Mouse (Mus musculus) spleen, postnatal 4 days (tissue): ENCODE measurements around the gene Slc35f6.
A peak's percentile ranks its signal among the peaks of the same experiment; 100 is the strongest.
"Not testable (repeated sequence)": the region's sequence is repeated elsewhere in the genome, so short reads cannot be mapped to it uniquely, and the experiment has no call there.

Experiments
- DNase-seq, 2 experiments: peaks; one replicate each; pipeline ENCODE4 v3.0.0; 2022; ENCODE audit warnings: low spot score in 2 of 2

The Slc35f6 gene

GRCm38 (mm10) chr5:30655526-30656195, 7.9 kb downstream of the Slc35f6 start:
- peak in 1 of 2 experiments; percentile 59 for DNase-seq

- DNase-seq, result no peak
Measured at GRCm38 (mm10) chr5:30659042-30659441, 11.3 kb downstream of the Slc35f6 start.

- DNase-seq, result no peak
Measured at GRCm38 (mm10) chr5:30660278-30660677, 12.5 kb downstream of the Slc35f6 start.

- no peak for DNase-seq
Measured at GRCm38 (mm10) chr5:30660813-30661212, 13.1 kb downstream of the Slc35f6 start.

- DNase-seq, result no peak
Measured at GRCm38 (mm10) chr5:30665360-30665759, 17.6 kb downstream of the Slc35f6 start.

- no peak for DNase-seq
Measured at GRCm38 (mm10) chr5:30665968-30666367, 18.2 kb downstream of the Slc35f6 start.

- DNase-seq, result peak; percentile 90
Measured at GRCm38 (mm10) chr5:30666391-30667195, 18.9 kb downstream of the Slc35f6 start, which contains the start of gene Cenpa. TSS of gene Cenpa (plus strand) at chr5:30666777.

GRCm38 (mm10) chr5:30667215-30667614, 19.5 kb downstream of the Slc35f6 start:
- DNase-seq, result peak in 1 of 2 experiments; percentile 65

- DNase-seq, result no peak
Measured at GRCm38 (mm10) chr5:30667686-30668085, 20.0 kb downstream of the Slc35f6 start.

- DNase-seq, result no peak
Measured at GRCm38 (mm10) chr5:30668637-30669495, 21.1 kb downstream of the Slc35f6 start.

GRCm38 (mm10) chr5:30669496-30669830, 21.7 kb downstream of the Slc35f6 start:
- DNase-seq, result no peak

GRCm38 (mm10) chr5:30670091-30670490, 22.4 kb downstream of the Slc35f6 start:
- no peak for DNase-seq

GRCm38 (mm10) chr5:30674001-30674400, 26.3 kb downstream of the Slc35f6 start:
- no peak for DNase-seq

GRCm38 (mm10) chr5:30676800-30677199, 29.1 kb downstream of the Slc35f6 start:
- no peak for DNase-seq

GRCm38 (mm10) chr5:30678069-30678468, 30.3 kb downstream of the Slc35f6 start:
- DNase-seq, result not testable (repeated sequence)

- no peak for DNase-seq
Measured at GRCm38 (mm10) chr5:30678722-30679296, 31.1 kb downstream of the Slc35f6 start.

GRCm38 (mm10) chr5:30679593-30679992, 31.9 kb downstream of the Slc35f6 start:
- DNase-seq, result no peak

- no peak for DNase-seq
Measured at GRCm38 (mm10) chr5:30681970-30682369, 34.2 kb downstream of the Slc35f6 start.

- no peak for DNase-seq
Measured at GRCm38 (mm10) chr5:30682967-30683600, 35.4 kb downstream of the Slc35f6 start.

- no peak for DNase-seq
Measured at GRCm38 (mm10) chr5:30683993-30684392, 36.3 kb downstream of the Slc35f6 start.

- DNase-seq, result no peak
Measured at GRCm38 (mm10) chr5:30686781-30687180, 39.0 kb downstream of the Slc35f6 start.
